Mouse (Mus musculus): ENCODE measurements around the gene H2al1f. TPM values are rescaled to one million over a fixed set of nuclear protein-coding genes. Genes with fewer than 3 reads are reported as not detected.
"Not testable (repeated sequence)": the region's sequence is repeated elsewhere in the genome, so short reads cannot be mapped to it uniquely, and the experiment has no call there.

The H2al1f gene
- polyA plus RNA-seq, 1 experiment from 2014 or later, result not detected

DNA sequence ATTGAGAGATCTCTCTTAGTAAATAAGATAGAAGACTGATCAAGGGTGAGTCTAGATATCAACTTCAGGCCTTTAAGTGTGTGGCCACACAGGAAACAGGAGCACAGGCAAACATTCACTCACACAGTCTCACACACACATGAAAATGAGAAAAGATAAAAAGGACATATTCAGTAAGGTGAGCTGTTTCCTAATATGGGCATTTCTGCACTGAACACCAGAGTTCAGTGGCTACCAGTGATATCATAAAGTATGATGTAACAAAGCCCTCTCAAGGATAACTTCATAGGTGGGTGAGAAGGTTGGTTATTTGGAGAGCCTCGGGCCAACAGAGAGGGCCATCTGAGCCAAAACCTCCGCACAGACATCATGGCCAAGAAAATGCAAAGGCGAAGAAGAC is 3.0 kb downstream of the H2al1f start, which contains the start of gene H2al1g:
Gene H2al1g (plus strand): TSS at position 301 of the 400 bp plus-strand sequence.
- ATAC-seq; H3K4me2 ChIP-seq; H3K4me3 ChIP-seq; H3K9me3 ChIP-seq (replicated peaks); H3K27ac ChIP-seq; H3K9ac ChIP-seq; H3K36me3 ChIP-seq; H3K4me1 ChIP-seq; H3K27me3 ChIP-seq (replicated peaks): not testable (repeated sequence)
- no CpG with 5 or more reads among the region's 3 CpGs for WGBS (ENCODE audit: insufficient replicate concordance)

DNA sequence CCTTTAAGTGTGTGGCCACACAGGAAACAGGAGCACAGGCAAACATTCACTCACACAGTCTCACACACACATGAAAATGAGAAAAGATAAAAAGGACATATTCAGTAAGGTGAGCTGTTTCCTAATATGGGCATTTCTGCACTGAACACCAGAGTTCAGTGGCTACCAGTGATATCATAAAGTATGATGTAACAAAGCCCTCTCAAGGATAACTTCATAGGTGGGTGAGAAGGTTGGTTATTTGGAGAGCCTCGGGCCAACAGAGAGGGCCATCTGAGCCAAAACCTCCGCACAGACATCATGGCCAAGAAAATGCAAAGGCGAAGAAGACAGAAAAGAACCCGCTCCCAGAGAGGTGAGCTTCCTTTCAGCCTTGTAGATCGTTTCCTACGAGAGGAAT is 6.2 kb downstream of the H2al1f start, which contains the start of gene H2al1h:
Gene H2al1h (plus strand): TSS at position 301 of the 400 bp plus-strand sequence.
- not testable (repeated sequence) for H3K4me2 ChIP-seq; H3K4me3 ChIP-seq; H3K9me3 ChIP-seq (replicated peaks); H3K9ac ChIP-seq; ATAC-seq; H3K4me1 ChIP-seq; H3K36me3 ChIP-seq; H3K27ac ChIP-seq; H3K27me3 ChIP-seq (replicated peaks)
- WGBS (ENCODE audit: insufficient replicate concordance), result no CpG with 5 or more reads among the region's 6 CpGs

DNA sequence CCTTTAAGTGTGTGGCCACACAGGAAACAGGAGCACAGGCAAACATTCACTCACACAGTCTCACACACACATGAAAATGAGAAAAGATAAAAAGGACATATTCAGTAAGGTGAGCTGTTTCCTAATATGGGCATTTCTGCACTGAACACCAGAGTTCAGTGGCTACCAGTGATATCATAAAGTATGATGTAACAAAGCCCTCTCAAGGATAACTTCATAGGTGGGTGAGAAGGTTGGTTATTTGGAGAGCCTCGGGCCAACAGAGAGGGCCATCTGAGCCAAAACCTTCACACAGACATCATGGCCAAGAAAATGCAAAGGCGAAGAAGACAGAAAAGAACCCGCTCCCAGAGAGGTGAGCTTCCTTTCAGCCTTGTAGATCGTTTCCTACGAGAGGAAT is 9.4 kb downstream of the H2al1f start, which contains the start of gene H2al1i:
Gene H2al1i (plus strand): TSS at position 301 of the 400 bp plus-strand sequence.
- H3K9ac ChIP-seq; H3K4me2 ChIP-seq; H3K27ac ChIP-seq; H3K9me3 ChIP-seq (replicated peaks); H3K4me3 ChIP-seq; H3K4me1 ChIP-seq; H3K36me3 ChIP-seq; H3K27me3 ChIP-seq (replicated peaks); ATAC-seq: not testable (repeated sequence)
- WGBS (ENCODE audit: insufficient replicate concordance), result 86% methylated on average over 1 of the region's 5 CpGs

DNA sequence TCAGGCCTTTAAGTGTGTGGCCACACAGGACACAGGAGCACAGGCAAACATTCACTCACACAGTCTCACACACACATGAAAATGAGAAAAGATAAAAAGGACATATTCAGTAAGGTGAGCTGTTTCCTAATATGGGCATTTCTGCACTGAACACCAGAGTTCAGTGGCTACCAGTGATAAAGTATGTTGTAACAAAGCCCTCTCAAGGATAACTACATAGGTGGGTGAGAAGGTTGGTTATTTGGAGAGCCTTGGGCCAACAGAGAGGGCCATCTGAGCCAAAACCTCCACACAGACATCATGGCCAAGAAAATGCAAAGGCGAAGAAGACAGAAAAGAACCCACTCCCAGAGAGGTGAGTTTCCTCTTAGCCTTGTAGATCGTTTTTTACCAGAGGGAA is 12.6 kb downstream of the H2al1f start, which contains the start of gene H2al1j:
Gene H2al1j (plus strand): TSS at position 301 of the 400 bp plus-strand sequence.
- not testable (repeated sequence) for H3K4me2 ChIP-seq; H3K4me3 ChIP-seq; H3K4me1 ChIP-seq; H3K9me3 ChIP-seq (replicated peaks); H3K27me3 ChIP-seq (replicated peaks); H3K27ac ChIP-seq; ATAC-seq; H3K36me3 ChIP-seq; H3K9ac ChIP-seq
- WGBS (ENCODE audit: insufficient replicate concordance), result 70% methylated on average over 2 of the region's 2 CpGs

DNA sequence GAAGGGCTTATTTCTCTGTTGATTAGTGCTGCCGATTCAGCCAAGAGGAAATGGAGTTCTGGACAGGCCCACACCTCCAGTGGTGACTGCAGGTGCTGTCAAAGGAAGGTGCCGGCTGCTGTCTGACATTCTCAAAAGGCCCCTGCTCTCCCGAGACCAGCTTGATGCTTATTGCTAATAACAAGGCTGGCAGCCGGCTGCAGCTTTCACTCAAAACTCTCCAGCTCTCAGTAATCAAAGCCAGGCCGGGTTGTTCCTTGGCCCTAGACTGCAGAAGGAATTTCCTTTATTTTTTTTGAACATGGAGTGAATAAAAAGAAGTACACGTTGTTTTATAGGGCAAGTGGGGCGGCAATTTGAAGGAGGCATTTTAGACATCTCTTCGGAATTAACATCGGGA is 30.8 kb downstream of the H2al1f start:
- no peaks in the 10 kb centered on the region for H3K27me3 ChIP-seq (replicated peaks)
- no peaks in the 10 kb centered on the region for H3K36me3 ChIP-seq
- ATAC-seq, result no peak
- no peak overlapping the region for H3K4me3 ChIP-seq
- H3K9me3 ChIP-seq (replicated peaks), result no peaks in the 10 kb centered on the region
- no peak overlapping the region for H3K9ac ChIP-seq
- H3K4me1 ChIP-seq, result no peaks in the 10 kb centered on the region
- H3K4me2 ChIP-seq, result no peak overlapping the region
- 72% methylated on average over 9 of the region's 9 CpGs for WGBS (ENCODE audit: insufficient replicate concordance)
- no peak overlapping the region for H3K27ac ChIP-seq

DNA sequence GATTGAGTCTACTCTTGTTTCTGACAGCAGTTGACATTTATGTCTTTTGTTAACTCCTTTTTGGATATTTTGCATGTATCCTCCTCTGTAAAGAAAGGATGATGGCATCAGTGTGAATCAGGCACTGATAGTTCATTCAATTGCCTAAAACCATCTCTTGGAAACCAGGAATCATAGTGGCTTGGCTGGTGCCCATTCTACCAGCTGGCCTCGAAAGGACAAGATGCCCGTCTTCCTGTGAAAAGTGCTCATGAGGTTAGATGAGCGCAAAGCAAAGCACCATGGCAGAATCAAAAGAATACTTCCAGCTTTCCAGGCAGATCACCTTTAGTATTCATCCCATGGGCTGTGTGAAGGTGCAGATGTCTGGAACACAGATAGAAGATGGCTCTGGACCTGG is 31.8 kb downstream of the H2al1f start:
- no peak for ATAC-seq
- Histone ChIP-seq H3K27ac (no peak overlapping the region), H3K9ac (no peak overlapping the region), H3K4me2 (no peak overlapping the region), H3K27me3 (replicated peaks) (no peaks in the 10 kb centered on the region), H3K9me3 (replicated peaks) (no peaks in the 10 kb centered on the region), H3K4me3 (no peak overlapping the region), H3K4me1 (no peaks in the 10 kb centered on the region), H3K36me3 (no peaks in the 10 kb centered on the region)
- 67% methylated on average over 3 of the region's 3 CpGs for WGBS (ENCODE audit: insufficient replicate concordance)

DNA sequence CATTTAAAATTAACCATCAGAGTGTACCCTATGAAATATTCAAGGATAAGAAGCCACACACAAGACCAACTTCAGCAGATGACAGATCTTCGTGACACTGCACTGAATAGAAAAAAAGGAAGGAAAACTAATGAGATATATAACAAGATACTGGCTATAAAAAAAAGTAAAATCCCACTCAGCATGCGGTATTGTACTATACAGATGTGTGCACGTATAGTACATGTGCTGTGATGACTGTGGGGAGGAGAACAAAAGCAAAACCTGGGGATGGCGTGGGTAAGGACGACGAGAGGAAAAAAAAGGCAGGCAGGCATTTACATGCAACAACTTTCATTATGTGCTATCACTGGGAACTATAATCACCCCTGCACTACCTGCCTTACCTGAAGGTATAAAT is 45.9 kb downstream of the H2al1f start:
- Histone ChIP-seq H3K4me1 (no peaks in the 10 kb centered on the region), H3K27ac (no peak overlapping the region), H3K9me3 (replicated peaks) (no peaks in the 10 kb centered on the region), H3K27me3 (replicated peaks) (no peaks in the 10 kb centered on the region), H3K36me3 (no peaks in the 10 kb centered on the region), H3K4me3 (no peak overlapping the region), H3K4me2 (no peak overlapping the region), H3K9ac (no peak overlapping the region)
- no peak for ATAC-seq
- 41% methylated on average over 6 of the region's 6 CpGs for WGBS (ENCODE audit: insufficient replicate concordance)

DNA sequence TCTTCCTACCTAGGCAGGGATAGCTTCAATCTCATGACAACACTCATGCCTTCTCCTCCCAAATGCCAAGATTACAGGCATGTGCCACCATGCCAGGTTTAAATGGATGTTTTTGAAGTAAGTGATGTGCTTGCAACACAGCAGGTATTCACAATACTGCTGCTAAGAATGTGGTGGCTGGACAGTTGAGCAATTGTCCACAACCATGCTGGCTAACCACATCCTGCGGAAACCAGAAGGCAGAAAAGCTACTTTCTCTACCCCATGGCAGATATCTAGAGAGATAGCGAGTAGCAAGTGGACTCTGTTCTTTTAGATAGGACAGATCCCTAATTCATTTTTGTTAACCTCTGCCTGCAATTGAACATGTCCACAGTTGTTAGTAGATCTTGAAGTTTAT is 46.3 kb downstream of the H2al1f start:
- ATAC-seq, result no peak
- Histone ChIP-seq H3K9ac (no peak overlapping the region), H3K4me2 (no peak overlapping the region), H3K4me1 (no peaks in the 10 kb centered on the region), H3K9me3 (replicated peaks) (no peaks in the 10 kb centered on the region), H3K4me3 (no peak overlapping the region), H3K27ac (no peak overlapping the region), H3K36me3 (no peaks in the 10 kb centered on the region), H3K27me3 (replicated peaks) (no peaks in the 10 kb centered on the region)
- 27% methylated on average over 2 of the region's 2 CpGs for WGBS (ENCODE audit: insufficient replicate concordance)

DNA sequence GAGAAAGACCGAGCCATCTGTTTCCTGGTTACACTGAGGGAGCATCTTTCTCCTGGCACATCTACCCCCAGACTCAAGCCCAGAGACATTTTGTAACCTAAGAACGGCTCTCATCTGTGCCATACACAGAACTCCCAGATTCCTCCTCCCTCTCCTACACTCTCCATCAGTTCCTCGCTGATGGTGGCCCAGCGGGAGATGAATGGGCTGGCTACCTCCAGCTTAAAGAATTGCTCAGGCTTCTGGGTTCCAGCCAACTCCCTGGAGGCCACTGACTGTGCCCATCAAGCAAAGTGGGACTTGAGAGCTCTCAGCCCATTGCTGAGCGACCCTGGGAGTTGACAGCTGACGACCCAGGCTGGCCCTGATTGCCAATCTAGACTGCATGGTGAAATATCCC is 48.9 kb downstream of the H2al1f start:
- 63% methylated on average over 6 of the region's 6 CpGs for WGBS (ENCODE audit: insufficient replicate concordance)
- no peak overlapping the region for H3K4me3 ChIP-seq
- H3K27me3 ChIP-seq (replicated peaks), result no peaks in the 10 kb centered on the region
- no peak overlapping the region for H3K9ac ChIP-seq
- no peak overlapping the region for H3K27ac ChIP-seq
- no peaks in the 10 kb centered on the region for H3K4me1 ChIP-seq
- no peaks in the 10 kb centered on the region for H3K9me3 ChIP-seq (replicated peaks)
- H3K36me3 ChIP-seq, result no peaks in the 10 kb centered on the region
- no peak overlapping the region for H3K4me2 ChIP-seq
- ATAC-seq, result no peak

Other genes with a start within 250 kb of the H2al1f start
- gene H2al1a, start 15.9 kb upstream of the H2al1f start, polyA plus RNA-seq (2016; fragmentation: Nextera tagmentation; extraction: Ambion mirVana), result not detected in 2 replicates
- not detected in 2 replicates for gene H2al1b, start 12.7 kb upstream of the H2al1f start, polyA plus RNA-seq (2016; fragmentation: Nextera tagmentation; extraction: Ambion mirVana)
- not detected in 2 replicates for gene H2al1c, start 9.5 kb upstream of the H2al1f start, polyA plus RNA-seq (2016; fragmentation: Nextera tagmentation; extraction: Ambion mirVana)
- not detected in 2 replicates for gene H2al1d, start 6.3 kb upstream of the H2al1f start, polyA plus RNA-seq (2016; fragmentation: Nextera tagmentation; extraction: Ambion mirVana)
- not detected in 2 replicates for gene H2al1e, start 3.2 kb upstream of the H2al1f start, polyA plus RNA-seq (2016; fragmentation: Nextera tagmentation; extraction: Ambion mirVana)
- gene H2al1g, start 3.1 kb downstream of the H2al1f start, polyA plus RNA-seq (2016; fragmentation: Nextera tagmentation; extraction: Ambion mirVana), result not detected in 2 replicates
- not detected in 2 replicates for gene H2al1h, start 6.3 kb downstream of the H2al1f start, polyA plus RNA-seq (2016; fragmentation: Nextera tagmentation; extraction: Ambion mirVana)
- gene H2al1i, start 9.5 kb downstream of the H2al1f start, polyA plus RNA-seq (2016; fragmentation: Nextera tagmentation; extraction: Ambion mirVana), result not detected in 2 replicates
- gene H2al1j, start 12.7 kb downstream of the H2al1f start, polyA plus RNA-seq (2016; fragmentation: Nextera tagmentation; extraction: Ambion mirVana), result not detected in 2 replicates

All from liver, embryonic 12.5 days (tissue).